Mouse (Mus musculus) central nervous system, embryonic 14 days (tissue): ENCODE results near the gene Ftl1. TPM values are rescaled to one million over a fixed set of nuclear protein-coding genes. Genes with fewer than 3 reads are reported as not detected.

Source experiments
- polyA plus RNA-seq: library from polyadenylated mRNA; depleted of rRNA; stranded (reverse); fragments of >200 nt; gene quantifications from 2 replicates; pipeline ENCODE4 v1.2.3, GENCODE M21; 2012; rRNA removed

The Ftl1 gene
- polyA plus RNA-seq: 1,642 and 1,691 TPM in 2 replicates

GRCm38 (mm10) chr7:45459564-45460140 lies at the start of gene Ftl1:
Gene Ftl1 (minus strand): TSS chr7:45459884.

GRCm38 (mm10) chr7:45488293-45489204 lies 28.9 kb upstream of the Ftl1 start, which contains the start of gene Dhdh:
Gene Dhdh (minus strand): TSS chr7:45488805.

GRCm38 (mm10) chr7:45486761-45487415 lies 27.2 kb upstream of the Ftl1 start, which contains the start of gene Gm45808:
Gene Gm45808 (minus strand): TSS chr7:45486811.

GRCm38 (mm10) chr7:45481374-45481927 lies 21.8 kb upstream of the Ftl1 start, which contains the start of gene Tulp2:
Gene Tulp2 (plus strand): TSS chr7:45481877.

GRCm38 (mm10) chr7:45466283-45467089 lies 6.8 kb upstream of the Ftl1 start, which contains the start of gene Bax:
Gene Bax (minus strand): TSS chr7:45466898.

GRCm38 (mm10) chr7:45437521-45438276 lies 22.0 kb downstream of the Ftl1 start, which contains the start of gene Ruvbl2:
Gene Ruvbl2 (minus strand): TSS chr7:45438096.

GRCm38 (mm10) chr7:45434203-45435015 lies 25.3 kb downstream of the Ftl1 start, which contains the start of gene Gys1:
Gene Gys1 (plus strand): TSS chr7:45434844.

GRCm38 (mm10) chr7:45420615-45420919 lies 39.1 kb downstream of the Ftl1 start, which contains the start of gene Lhb:
Gene Lhb (plus strand): TSS chr7:45420820.

GRCm38 (mm10) chr7:45413113-45413863 lies 46.4 kb downstream of the Ftl1 start, which contains the start of gene Ntf5:
Gene Ntf5 (plus strand): TSS chr7:45413695.

Other genes starting within 250 kb of the Ftl1 start
- 2.0 and 3.2 TPM in 2 replicates for gene Dkkl1, start 247.7 kb downstream of the Ftl1 start, polyA plus RNA-seq
- gene Tead2, start 244.1 kb downstream of the Ftl1 start, polyA plus RNA-seq: 257 and 271 TPM in 2 replicates
- gene Cd37, start 220.8 kb downstream of the Ftl1 start, polyA plus RNA-seq: 1.6 and 1.8 TPM in 2 replicates
- gene Slc6a16, start 218.8 kb downstream of the Ftl1 start, polyA plus RNA-seq: 0.61 and 0.96 TPM in 2 replicates
- gene Slc6a21, start 182.4 kb downstream of the Ftl1 start, polyA plus RNA-seq: not detected in 2 replicates
- 16.8 and 23.9 TPM in 2 replicates for gene Trpm4, start 126.1 kb downstream of the Ftl1 start, polyA plus RNA-seq
- 1.1 and 3.8 TPM in 2 replicates for gene Hrc, start 124.6 kb downstream of the Ftl1 start, polyA plus RNA-seq
- 44.2 and 45.9 TPM in 2 replicates for gene Ppfia3, start 92.9 kb downstream of the Ftl1 start, polyA plus RNA-seq
- 14.4 and 15.8 TPM in 2 replicates for gene Lin7b, start 89.3 kb downstream of the Ftl1 start, polyA plus RNA-seq
- gene Snrnp70, start 64.1 kb downstream of the Ftl1 start, polyA plus RNA-seq: 864 and 911 TPM in 2 replicates
- not detected in 2 replicates for gene Kcna7, start 54.2 kb downstream of the Ftl1 start, polyA plus RNA-seq
- gene Ntf5, start 46.2 kb downstream of the Ftl1 start, polyA plus RNA-seq: 0.10 and 0.91 TPM in 2 replicates
- 1.1 and 1.3 TPM in 2 replicates for gene Lhb, start 39.1 kb downstream of the Ftl1 start, polyA plus RNA-seq
- 22.6 and 27.0 TPM in 2 replicates for gene Gys1, start 25.0 kb downstream of the Ftl1 start, polyA plus RNA-seq
- 139 and 159 TPM in 2 replicates for gene Ruvbl2, start 21.8 kb downstream of the Ftl1 start, polyA plus RNA-seq
- 196 and 200 TPM in 2 replicates for gene Bax, start 7.0 kb upstream of the Ftl1 start, polyA plus RNA-seq
- gene Tulp2, start 22.0 kb upstream of the Ftl1 start, polyA plus RNA-seq: 0.12 and 0.45 TPM in 2 replicates
- gene Gm45808, start 26.9 kb upstream of the Ftl1 start, polyA plus RNA-seq: 0.16 TPM in 1 of 2 replicates, not detected in the other
- 2.2 and 2.7 TPM in 2 replicates for gene Dhdh, start 28.9 kb upstream of the Ftl1 start, polyA plus RNA-seq
- 104 and 148 TPM in 2 replicates for gene Nucb1, start 50.5 kb upstream of the Ftl1 start, polyA plus RNA-seq
- 15.9 and 19.8 TPM in 2 replicates for gene Ppp1r15a, start 66.4 kb upstream of the Ftl1 start, polyA plus RNA-seq
- 3.1 and 9.6 TPM in 2 replicates for gene Plekha4, start 66.4 kb upstream of the Ftl1 start, polyA plus RNA-seq
- 0.33 and 0.73 TPM in 2 replicates for gene Hsd17b14, start 95.0 kb upstream of the Ftl1 start, polyA plus RNA-seq
- 31.0 and 38.8 TPM in 2 replicates for gene Bcat2, start 110.3 kb upstream of the Ftl1 start, polyA plus RNA-seq
- 0.23 TPM in 1 of 2 replicates, not detected in the other for gene Fgf21, start 155.6 kb upstream of the Ftl1 start, polyA plus RNA-seq
- 0.02 and 0.43 TPM in 2 replicates for gene Fut1, start 157.4 kb upstream of the Ftl1 start, polyA plus RNA-seq
- gene Izumo1, start 161.9 kb upstream of the Ftl1 start, polyA plus RNA-seq: 0.14 and 0.28 TPM in 2 replicates
- 12.3 and 14.3 TPM in 2 replicates for gene Rasip1, start 167.6 kb upstream of the Ftl1 start, polyA plus RNA-seq
- gene Mamstr, start 180.1 kb upstream of the Ftl1 start, polyA plus RNA-seq: 3.5 and 7.4 TPM in 2 replicates
- 0.06 and 0.24 TPM in 2 replicates for gene Fut2, start 206.5 kb upstream of the Ftl1 start, polyA plus RNA-seq
- 2.0 and 3.1 TPM in 2 replicates for gene Ntn5, start 224.1 kb upstream of the Ftl1 start, polyA plus RNA-seq
- gene Sec1, start 234.5 kb upstream of the Ftl1 start, polyA plus RNA-seq: 0.95 and 2.1 TPM in 2 replicates
- 92.3 and 104 TPM in 2 replicates for gene Car11, start 240.0 kb upstream of the Ftl1 start, polyA plus RNA-seq
- gene Dbp, start 245.2 kb upstream of the Ftl1 start, polyA plus RNA-seq: 9.3 and 11.5 TPM in 2 replicates